Mouse (Mus musculus): ENCODE data around the gene A430005L14Rik. TPM values are rescaled to one million over a fixed set of nuclear protein-coding genes. Genes with fewer than 3 reads are reported as not detected.

A430005L14Rik gene
- polyA plus RNA-seq, 1 experiment from 2014 or later: 151 TPM

GRCm38 (mm10) chr4:153980470-153980869 lies 23.4 kb downstream of the A430005L14Rik start:
- DNase-seq (ENCODE audit: extremely low spot score, low spot score): no peak
- no peak overlapping the region for H3K27ac ChIP-seq
- H3K4me3 ChIP-seq: no peak overlapping the region
- peaks cover 15% of the 10 kb centered on the region for H3K4me1 ChIP-seq
- H3K9me3 ChIP-seq: no peaks in the 10 kb centered on the region
- peaks cover 67% of the 10 kb centered on the region for H3K36me3 ChIP-seq (replicated peaks)
- no peaks in the 10 kb centered on the region for H3K27me3 ChIP-seq (ENCODE audit: poor library complexity, severe bottlenecking)
- 91% methylated on average over 11 of the region's 11 CpGs for WGBS

GRCm38 (mm10) chr4:153992715-153993114 lies 35.7 kb downstream of the A430005L14Rik start:
- Histone ChIP-seq H3K36me3 (replicated peaks) (peaks cover 99% of the 10 kb centered on the region), H3K4me1 (no peaks in the 10 kb centered on the region), H3K4me3 (no peak overlapping the region), H3K27me3 (ENCODE audit: poor library complexity, severe bottlenecking) (no peaks in the 10 kb centered on the region), H3K9me3 (no peaks in the 10 kb centered on the region), H3K27ac (no peak overlapping the region)
- DNase-seq (ENCODE audit: extremely low spot score, low spot score): no peak
- 94% methylated on average over 10 of the region's 10 CpGs for WGBS

- 93% methylated on average over 8 of the region's 8 CpGs for WGBS
- H3K4me3 ChIP-seq: no peak overlapping the region
- peaks cover 99% of the 10 kb centered on the region for H3K36me3 ChIP-seq (replicated peaks)
- no peaks in the 10 kb centered on the region for H3K27me3 ChIP-seq (ENCODE audit: poor library complexity, severe bottlenecking)
- H3K9me3 ChIP-seq: no peaks in the 10 kb centered on the region
- no peak overlapping the region for H3K27ac ChIP-seq
- H3K4me1 ChIP-seq: no peaks in the 10 kb centered on the region
- no peak for DNase-seq (ENCODE audit: extremely low spot score, low spot score)
Measured at GRCm38 (mm10) chr4:153993505-153993904, 36.5 kb downstream of the A430005L14Rik start.

DNA sequence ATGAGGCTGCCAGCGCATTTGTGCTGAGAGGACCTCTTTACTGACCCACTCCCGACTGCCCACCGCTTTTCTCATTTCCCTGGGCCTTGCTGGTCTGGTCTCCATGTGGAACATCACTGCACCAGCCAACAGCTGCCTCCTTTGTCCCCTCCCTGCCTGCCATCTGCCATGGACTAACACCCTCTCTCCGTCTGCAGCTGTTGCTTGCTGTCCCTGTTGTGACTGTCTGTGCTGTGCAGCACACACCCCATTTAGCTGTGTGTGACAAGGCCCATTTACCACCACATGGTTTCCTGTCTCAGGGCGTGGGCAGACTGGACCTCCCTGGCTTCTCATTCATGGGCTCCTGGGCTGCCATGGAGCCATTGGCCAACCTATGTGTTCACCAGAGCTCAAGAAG lies 48.5 kb downstream of the A430005L14Rik start:
- 91% methylated on average over 5 of the region's 5 CpGs for WGBS
- DNase-seq (ENCODE audit: extremely low spot score, low spot score): no peak
- no peak overlapping the region for H3K4me3 ChIP-seq

DNA sequence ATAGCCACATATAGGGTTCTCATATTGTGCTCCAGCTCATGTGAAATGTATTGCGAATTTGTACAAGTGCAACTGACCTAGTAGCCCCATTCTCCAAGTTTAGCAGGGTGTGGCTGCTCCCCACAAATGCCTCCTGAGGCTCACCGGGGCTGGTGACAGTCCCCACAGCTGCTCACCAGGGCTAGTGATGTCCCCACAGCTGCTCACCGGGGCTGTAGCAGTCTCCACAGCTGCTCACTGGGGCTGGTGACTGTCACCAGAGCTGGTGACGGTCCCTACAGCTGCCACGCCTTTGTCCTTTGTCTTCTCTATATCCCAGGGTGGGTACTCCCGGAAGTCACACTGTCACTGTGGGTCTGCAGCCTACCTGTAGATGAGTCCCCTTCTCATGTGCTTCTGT lies 49.2 kb downstream of the A430005L14Rik start:
- DNase-seq (ENCODE audit: extremely low spot score, low spot score): no peak
- Histone ChIP-seq H3K36me3 (replicated peaks) (peaks cover 56% of the 10 kb centered on the region), H3K4me1 (peaks cover 6% of the 10 kb centered on the region), H3K27me3 (ENCODE audit: poor library complexity, severe bottlenecking) (no peaks in the 10 kb centered on the region), H3K9me3 (no peaks in the 10 kb centered on the region), H3K4me3 (no peak overlapping the region), H3K27ac (no peak overlapping the region)
- 92% methylated on average over 6 of the region's 6 CpGs for WGBS

More for the DNA sequence above, 48.5 kb downstream of the A430005L14Rik start:
- no peaks in the 10 kb centered on the region for H3K4me1 ChIP-seq
- H3K27me3 ChIP-seq (ENCODE audit: poor library complexity, severe bottlenecking): no peaks in the 10 kb centered on the region
- H3K27ac ChIP-seq: no peak overlapping the region
- H3K9me3 ChIP-seq: no peaks in the 10 kb centered on the region
- peaks cover 56% of the 10 kb centered on the region for H3K36me3 ChIP-seq (replicated peaks)

DNA sequence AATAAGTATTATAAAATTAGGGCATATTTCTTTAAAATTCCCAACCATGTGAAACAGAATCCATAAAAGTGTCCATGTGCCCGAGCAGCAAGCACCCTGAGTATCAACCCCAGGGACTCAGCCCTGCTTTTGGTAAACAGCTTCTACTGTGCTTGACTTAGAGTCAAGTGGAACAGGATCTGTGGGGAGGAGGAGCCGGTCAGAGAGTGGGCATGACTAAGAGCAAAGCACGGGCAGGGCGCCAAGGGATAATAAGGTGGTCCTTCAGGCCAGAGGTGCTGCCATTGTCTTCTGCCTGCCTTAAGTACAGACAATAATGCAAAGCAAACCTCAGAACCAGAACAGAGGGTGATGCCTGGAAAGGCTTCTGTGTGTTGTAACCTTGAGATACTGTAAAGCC lies 50.7 kb downstream of the A430005L14Rik start:
- Histone ChIP-seq H3K36me3 (replicated peaks) (peaks cover 45% of the 10 kb centered on the region), H3K9me3 (no peaks in the 10 kb centered on the region), H3K4me1 (peaks cover 14% of the 10 kb centered on the region), H3K27me3 (ENCODE audit: poor library complexity, severe bottlenecking) (no peaks in the 10 kb centered on the region), H3K4me3 (no peak overlapping the region), H3K27ac (no peak overlapping the region)
- 87% methylated on average over 4 of the region's 4 CpGs for WGBS
- no peak for DNase-seq (ENCODE audit: extremely low spot score, low spot score)

DNA sequence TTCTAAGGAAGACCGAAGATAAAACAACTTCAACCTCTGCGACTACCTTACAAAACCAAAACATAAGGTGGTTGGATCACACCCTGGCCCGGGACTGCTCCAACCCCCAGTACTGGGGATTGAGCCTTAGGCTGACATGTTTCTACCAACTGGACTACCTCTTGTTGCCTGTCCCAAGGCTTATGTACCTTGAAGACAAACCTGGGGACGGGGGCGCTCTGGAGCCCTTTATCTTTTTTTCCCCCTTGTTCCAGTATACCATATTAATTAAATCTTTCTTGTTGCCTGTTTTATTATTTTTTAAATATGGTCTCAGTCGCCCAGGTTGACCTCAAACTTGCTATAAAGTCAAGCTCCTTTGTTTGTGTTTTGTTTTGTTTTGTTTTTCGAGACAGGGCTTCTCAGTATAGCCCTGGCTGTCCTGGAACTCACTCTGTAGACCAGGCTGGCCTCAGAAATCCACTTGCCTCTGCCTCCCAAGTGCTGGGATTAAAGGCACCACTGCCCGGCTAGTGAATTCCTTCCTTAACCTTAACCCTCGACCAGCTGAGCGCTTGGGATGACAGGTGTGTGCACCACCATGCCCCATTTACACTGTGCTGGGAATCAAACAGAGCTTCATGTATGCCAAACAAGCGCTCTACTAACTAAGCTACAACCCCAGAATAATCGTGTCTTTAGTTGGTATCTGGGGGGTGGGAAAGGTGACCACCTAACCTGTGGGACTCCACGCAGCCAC lies 54.0 kb downstream of the A430005L14Rik start:
- Histone ChIP-seq H3K4me3 (peak overlapping the region; percentile 100), H3K36me3 (replicated peaks) (peaks cover 42% of the 10 kb centered on the region), H3K4me1 (peaks cover 29% of the 10 kb centered on the region), H3K27ac (peak overlapping the region; percentile 92), H3K27me3 (ENCODE audit: poor library complexity, severe bottlenecking) (no peaks in the 10 kb centered on the region), H3K9me3 (no peaks in the 10 kb centered on the region)
- 26% methylated on average over 13 of the region's 13 CpGs for WGBS
- DNase-seq (ENCODE audit: extremely low spot score, low spot score): no peak

Other genes with a start within 250 kb of the A430005L14Rik start
- 13.5 and 14.8 TPM in 2 replicates for gene Dffb, start 17.9 kb downstream of the A430005L14Rik start, polyA plus RNA-seq (2016; fragmentation: Nextera tagmentation; extraction: Ambion mirVana)
- gene Cep104, start 18.0 kb downstream of the A430005L14Rik start, polyA plus RNA-seq (2016; fragmentation: Nextera tagmentation; extraction: Ambion mirVana): 20.0 and 22.0 TPM in 2 replicates
- 20.1 and 21.9 TPM in 2 replicates for gene Lrrc47, start 54.5 kb downstream of the A430005L14Rik start, polyA plus RNA-seq (2016; fragmentation: Nextera tagmentation; extraction: Ambion mirVana)
- gene Smim1, start 69.0 kb downstream of the A430005L14Rik start, polyA plus RNA-seq (2016; fragmentation: Nextera tagmentation; extraction: Ambion mirVana): 22.1 and 27.4 TPM in 2 replicates
- not detected in 2 replicates for gene Ccdc27, start 85.4 kb downstream of the A430005L14Rik start, polyA plus RNA-seq (2016; fragmentation: Nextera tagmentation; extraction: Ambion mirVana)
- gene Trp73, start 183.0 kb downstream of the A430005L14Rik start, polyA plus RNA-seq (2016; fragmentation: Nextera tagmentation; extraction: Ambion mirVana): 1.9 and 4.5 TPM in 2 replicates
- 47.5 and 50.3 TPM in 2 replicates for gene Wrap73, start 185.1 kb downstream of the A430005L14Rik start, polyA plus RNA-seq (2016; fragmentation: Nextera tagmentation; extraction: Ambion mirVana)
- 104 and 106 TPM in 2 replicates for gene Tprgl, start 203.4 kb downstream of the A430005L14Rik start, polyA plus RNA-seq (2016; fragmentation: Nextera tagmentation; extraction: Ambion mirVana)
- gene Megf6, start 213.5 kb downstream of the A430005L14Rik start, polyA plus RNA-seq (2016; fragmentation: Nextera tagmentation; extraction: Ambion mirVana): 26.4 and 28.0 TPM in 2 replicates

All from forebrain, embryonic 10.5 days (tissue).